Mouse (Mus musculus) stomach, postnatal 0 days (tissue): ENCODE measurements around the gene Gpr137c. TPM values are rescaled to one million over a fixed set of nuclear protein-coding genes. Genes with fewer than 3 reads are reported as not detected.

ENCODE experiments used
- ATAC-seq: fragments of 200-750 bp; cut with Nextera tagmentation; 2 replicates; pipeline ENCODE4 v1.8.0; 2017; ENCODE audit not compliant: low FRiP score, low TSS enrichment
- DNase-seq: peaks from one replicate; pipeline ENCODE4 v3.0.0-alpha.2; 2016; ENCODE audit warnings: low spot score
- H3K27ac ChIP-seq: fragments of 300-500 bp; sonication (generic); replicated peaks from 2 replicates; pipeline ENCODE4 v1.5.1; 2014; ENCODE audit warnings: mild to moderate bottlenecking, control low read depth
- H3K27me3 ChIP-seq: fragments of 300-500 bp; sonication (generic); 2 replicates; pipeline ENCODE4 v1.6.1; 2014; ENCODE audit warnings: low read length; ENCODE audit not compliant: control insufficient read depth, insufficient read depth
- H3K36me3 ChIP-seq: fragments of 300-500 bp; sonication (generic); 2 replicates; pipeline ENCODE4 v1.6.1; 2014; ENCODE audit warnings: low read length, mixed read lengths; ENCODE audit not compliant: control insufficient read depth, insufficient read depth
- H3K4me1 ChIP-seq: fragments of 300-500 bp; sonication (generic); replicated peaks from 2 replicates; pipeline ENCODE4 v1.6.1; 2014; ENCODE audit warnings: antibody characterized with exemption; ENCODE audit not compliant: control insufficient read depth, insufficient read depth
- H3K4me2 ChIP-seq: fragments of 300-500 bp; sonication (generic); replicated peaks from 2 replicates; pipeline ENCODE4 v1.6.1; 2014; ENCODE audit warnings: low read depth, mild to moderate bottlenecking, control low read depth, moderate library complexity
- H3K4me3 ChIP-seq: fragments of 300-500 bp; sonication (generic); 2 replicates; pipeline ENCODE4 v1.5.1; 2014; ENCODE audit warnings: low read depth, low read length, control low read depth
- H3K9ac ChIP-seq: fragments of 300-500 bp; sonication (generic); 2 replicates; pipeline ENCODE4 v1.6.1; 2014; ENCODE audit warnings: mild to moderate bottlenecking, low read length, control low read depth, mixed read lengths
- H3K9me3 ChIP-seq: fragments of 300-500 bp; sonication (generic); 2 replicates; pipeline ENCODE4 v1.6.1; 2016; ENCODE audit warnings: low read length; ENCODE audit not compliant: control insufficient read depth
- CTCF ChIP-seq: IDR thresholded peaks from 2 replicates; pipeline ENCODE4 v1.5.1; 2016; ENCODE audit warnings: antibody characterized with exemption, low read depth, mild to moderate bottlenecking, moderate library complexity
- EP300 ChIP-seq: optimal IDR thresholded peaks from 2 replicates; pipeline ENCODE3; 2016; ENCODE audit warnings: antibody characterized with exemption
- WGBS: fragments of 180-500 bp; shearing (Covaris S2); extraction: QIAGEN DNeasy Blood & Tissue Kit; methylation state at CpG from one replicate; pipeline ENCODE4 v1.1.7; 2014; 5-methylcytosine and 5-hydroxymethylcytosine counted together
- polyA plus RNA-seq: library from polyadenylated mRNA; unstranded; fragments of >200 nt; fragmentation: Nextera tagmentation; extraction: Ambion mirVana; gene quantifications from 2 replicates; pipeline ENCODE4 v1.2.1, GENCODE M21; 2015

The Gpr137c gene
- polyA plus RNA-seq, 1 experiment from 2014 or later: 1.1 TPM

DNA sequence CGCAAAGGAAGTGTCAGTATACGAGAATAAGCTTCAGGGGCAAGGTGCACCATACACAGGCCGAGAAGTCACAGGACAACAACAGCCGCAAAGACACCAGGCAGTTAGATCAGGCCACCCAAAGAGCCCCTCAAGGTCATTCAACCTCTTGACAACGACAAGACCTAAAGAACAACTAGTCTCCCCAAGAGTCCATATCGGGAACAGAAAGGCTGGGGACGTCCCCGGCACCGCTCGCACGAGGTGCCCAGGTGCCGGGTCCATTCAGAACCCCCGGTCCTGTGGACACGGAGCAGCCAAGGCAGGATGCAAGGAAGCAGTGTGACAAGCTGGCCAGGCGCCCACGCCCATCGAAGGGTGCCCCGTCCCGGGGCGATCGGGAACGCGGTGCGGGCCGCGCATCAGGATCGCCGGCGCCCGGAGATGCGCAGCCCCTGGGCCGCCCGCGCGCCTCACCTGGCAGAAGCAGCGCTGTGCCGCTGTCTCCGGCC, 98.4 kb downstream of the Gpr137c start:
- Histone ChIP-seq H3K4me2 (peak overlapping the region; percentile 91), H3K9ac (peak overlapping the region; percentile 91), H3K4me1 (no peaks in the 10 kb centered on the region), H3K36me3 (no peaks in the 10 kb centered on the region), H3K4me3 (peak overlapping the region; percentile 93), H3K27ac (peak overlapping the region; percentile 95), H3K9me3 (no peaks in the 10 kb centered on the region), H3K27me3 (no peaks in the 10 kb centered on the region)
- DNase-seq: no peak
- TF ChIP-seq CTCF (no peak), EP300 (no peak)
- WGBS: under 1% methylated on average over 38 of the region's 38 CpGs
- peak; percentile 1; the same call in 1 of the 2 replicates for ATAC-seq

- WGBS: 2% methylated on average over 47 of the region's 74 CpGs
- peak within 1 kb of the TSS; percentile 95 for H3K27ac ChIP-seq
- H3K36me3 ChIP-seq: no peaks in the 10 kb centered on the region
- peak; percentile 92 for ATAC-seq
- H3K4me3 ChIP-seq: peak within 1 kb of the TSS; percentile 93
- no peaks in the 10 kb centered on the region for H3K4me1 ChIP-seq
- TF ChIP-seq EP300: no peak
- no peak for TF ChIP-seq CTCF
- peak within 1 kb of the TSS; percentile 91 for H3K9ac ChIP-seq
- DNase-seq: peak; percentile 88
- no peaks in the 10 kb centered on the region for H3K9me3 ChIP-seq
- H3K4me2 ChIP-seq: peak within 1 kb of the TSS; percentile 91
- no peaks in the 10 kb centered on the region for H3K27me3 ChIP-seq
These were observed 99.1 kb downstream of the Gpr137c start, which contains the start of gene Ero1l for GRCm38 (mm10) chr14:45318426-45319236. Ero1l (minus strand) TSS chr14:45318771.

DNA sequence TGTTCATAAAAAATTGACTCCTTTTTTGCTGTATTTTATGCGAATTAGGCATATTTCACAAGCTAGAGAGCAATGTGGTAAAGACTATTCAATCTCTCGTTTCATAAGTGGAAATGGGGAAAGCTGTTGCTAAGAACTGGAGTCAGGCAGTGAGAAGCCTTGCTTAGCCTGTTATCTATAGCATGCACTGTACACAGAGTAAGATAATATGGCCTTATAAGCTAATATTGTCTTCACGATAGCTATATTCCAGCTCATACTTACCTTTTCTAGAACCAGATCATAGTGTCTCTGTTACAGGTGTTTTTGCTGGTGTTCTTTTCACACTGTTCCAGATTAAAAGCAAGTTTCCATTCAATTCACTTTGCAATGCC, 99.7 kb downstream of the Gpr137c start:
- 46% methylated on average over 3 of the region's 3 CpGs for WGBS
- H3K27ac ChIP-seq: no peak overlapping the region
- no peaks in the 10 kb centered on the region for H3K27me3 ChIP-seq
- H3K9ac ChIP-seq: no peak overlapping the region
- no peaks in the 10 kb centered on the region for H3K9me3 ChIP-seq
- 0 out of 2 replicates have a peak overlapping the region, but pooled peaks have one; percentile 91 for H3K4me2 ChIP-seq
- DNase-seq (no peak), ATAC-seq (peak; percentile 33; the same call in 1 of the 2 replicates)
- TF ChIP-seq CTCF: no peak
- no peak for TF ChIP-seq EP300
- H3K4me3 ChIP-seq: no peak overlapping the region
- no peaks in the 10 kb centered on the region for H3K4me1 ChIP-seq
- no peaks in the 10 kb centered on the region for H3K36me3 ChIP-seq

GRCm38 (mm10) chr14:45320111-45320510, 100.6 kb downstream of the Gpr137c start:
- WGBS: 70% methylated on average over 4 of the region's 4 CpGs
- Histone ChIP-seq H3K9me3 (no peaks in the 10 kb centered on the region), H3K27me3 (no peaks in the 10 kb centered on the region), H3K27ac (no peak overlapping the region), H3K36me3 (no peaks in the 10 kb centered on the region), H3K4me2 (no peak overlapping the region), H3K4me1 (no peaks in the 10 kb centered on the region), H3K4me3 (no peak overlapping the region), H3K9ac (no peak overlapping the region)
- ATAC-seq: no peak
- no peak for DNase-seq
- TF ChIP-seq EP300: no peak
- no peak for TF ChIP-seq CTCF

- TF ChIP-seq CTCF (no peak), EP300 (no peak)
- no peak overlapping the region for H3K4me3 ChIP-seq
- H3K9me3 ChIP-seq: no peaks in the 10 kb centered on the region
- no peaks in the 10 kb centered on the region for H3K27me3 ChIP-seq
- no peaks in the 10 kb centered on the region for H3K4me1 ChIP-seq
- H3K9ac ChIP-seq: no peak overlapping the region
- no peak for DNase-seq
- H3K36me3 ChIP-seq: no peaks in the 10 kb centered on the region
- H3K27ac ChIP-seq: 0 out of 2 replicates have a peak overlapping the region, but pooled peaks have one; percentile 24
- no peak for ATAC-seq
- H3K4me2 ChIP-seq: no peak overlapping the region
- WGBS: 74% methylated on average over 3 of the region's 3 CpGs
These were observed 101.5 kb downstream of the Gpr137c start for GRCm38 (mm10) chr14:45321067-45321466.

- H3K4me1 ChIP-seq: no peaks in the 10 kb centered on the region
- no peak overlapping the region for H3K27ac ChIP-seq
- TF ChIP-seq EP300 (no peak), CTCF (no peak)
- H3K27me3 ChIP-seq: no peaks in the 10 kb centered on the region
- H3K4me2 ChIP-seq: no peak overlapping the region
- WGBS: 47% methylated on average over 5 of the region's 5 CpGs
- ATAC-seq (no peak), DNase-seq (no peak)
- H3K4me3 ChIP-seq: no peak overlapping the region
- no peak overlapping the region for H3K9ac ChIP-seq
- H3K9me3 ChIP-seq: no peaks in the 10 kb centered on the region
- H3K36me3 ChIP-seq: no peaks in the 10 kb centered on the region
These were observed 102.1 kb downstream of the Gpr137c start for GRCm38 (mm10) chr14:45321622-45322021.
